Mouse (Mus musculus): ENCODE data around the gene Megf9. TPM values are rescaled to one million over a fixed set of nuclear protein-coding genes. Genes with fewer than 3 reads are reported as not detected.

Megf9 gene
- polyA plus RNA-seq, 1 experiment = 1.7 TPM

DNA sequence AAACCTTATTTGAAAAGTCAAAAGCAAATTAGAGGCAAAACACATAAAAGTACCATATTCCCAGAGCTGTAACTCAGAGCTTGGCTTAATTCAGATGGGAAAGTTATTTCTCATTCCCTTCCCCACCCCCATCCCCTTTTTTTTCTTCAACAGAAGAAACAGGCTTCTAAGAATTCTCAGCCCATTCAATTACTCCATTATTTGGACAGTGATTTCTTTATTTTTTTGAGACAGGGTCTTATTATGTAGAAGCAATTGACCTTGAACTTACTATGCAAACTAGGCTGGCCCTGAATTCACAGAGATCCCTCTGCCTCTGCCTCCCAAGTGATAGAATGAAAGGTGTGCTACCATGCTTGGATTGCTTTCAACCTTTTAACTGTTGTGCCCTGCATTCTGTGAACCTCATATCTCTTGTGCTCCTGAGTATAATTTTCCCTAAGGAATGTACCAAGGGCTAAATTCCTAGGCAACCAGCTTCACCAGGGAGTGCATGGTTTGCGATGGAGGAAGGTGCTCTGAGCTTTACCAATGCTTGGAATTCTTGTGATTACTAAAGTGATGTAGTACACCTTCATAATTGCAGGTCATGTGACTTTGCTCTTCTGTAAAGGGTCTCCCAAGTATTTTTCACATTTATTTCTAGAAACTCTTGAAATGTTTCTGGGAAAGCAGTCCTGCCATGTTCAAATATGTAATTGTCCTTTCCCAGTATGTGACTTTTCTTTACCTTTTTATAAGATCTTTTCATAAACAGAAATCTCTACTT lies 68.7 kb downstream of the Megf9 start:
- H3ac ChIP-seq (ENCODE audit: control insufficient read depth, insufficient read length, low read depth) = no peak overlapping the region
- H3K79me3 ChIP-seq (ENCODE audit: low read depth) = no peaks in the 10 kb centered on the region
- no peaks in the 10 kb centered on the region for H3K79me2 ChIP-seq (ENCODE audit: control insufficient read depth, insufficient read depth)
- H3K36me3 ChIP-seq (ENCODE audit: control insufficient read depth, insufficient read depth) = no peaks in the 10 kb centered on the region
- H3K27me3 ChIP-seq (ENCODE audit: control insufficient read depth, insufficient read depth, insufficient read length) = no peaks in the 10 kb centered on the region
- H3K4me3 ChIP-seq (ENCODE audit: insufficient read depth, poor library complexity, severe bottlenecking) = no peak overlapping the region
- TF ChIP-seq FOSL1 (IDR thresholded peaks at IDR 0.05; ENCODE audit: insufficient read depth, low read length, poor library complexity, severe bottlenecking) = no peak
- no peak for TF ChIP-seq CEBPB (IDR thresholded peaks at IDR 0.05; ENCODE audit: low read depth)
- TF ChIP-seq MYOD1 (IDR thresholded peaks at IDR 0.05; ENCODE audit: control insufficient read depth, insufficient read length, low read depth) = no peak
- TF ChIP-seq CTCF (IDR thresholded peaks at IDR 0.05; ENCODE audit: control insufficient read depth, insufficient read depth, insufficient read length) = no peak
- TF ChIP-seq MYOG (IDR thresholded peaks at IDR 0.05; ENCODE audit: control insufficient read depth, extremely low read depth, insufficient read length) = no peak
- TF ChIP-seq USF1 (IDR thresholded peaks at IDR 0.05; ENCODE audit: low read depth) = no peak
- TF ChIP-seq MAX (IDR thresholded peaks at IDR 0.05) = no peak

DNA sequence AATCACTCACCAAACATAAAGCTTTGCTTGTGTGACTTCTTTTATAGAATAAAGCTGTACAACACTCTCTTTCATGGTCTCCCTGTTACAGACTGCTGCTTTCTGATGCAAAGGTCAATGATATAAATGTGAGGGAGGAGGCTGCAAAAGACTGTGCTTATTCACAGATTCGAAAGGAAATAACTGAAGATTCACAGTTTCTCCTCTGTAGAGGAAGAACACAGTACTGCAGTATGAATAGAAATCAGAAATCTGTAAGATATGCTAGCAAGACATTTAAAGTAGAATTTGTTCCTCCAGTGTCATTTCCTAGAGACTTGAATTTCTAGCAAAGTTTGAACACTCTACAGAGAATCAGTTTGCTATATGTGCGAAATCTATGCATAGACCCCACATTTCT lies 71.5 kb downstream of the Megf9 start:
- Histone ChIP-seq H3K4me3 (ENCODE audit: insufficient read depth, poor library complexity, severe bottlenecking) (no peak overlapping the region), H3K79me3 (ENCODE audit: low read depth) (no peaks in the 10 kb centered on the region), H3K36me3 (ENCODE audit: control insufficient read depth, insufficient read depth) (no peaks in the 10 kb centered on the region), H3K79me2 (ENCODE audit: control insufficient read depth, insufficient read depth) (no peaks in the 10 kb centered on the region), H3K27me3 (ENCODE audit: control insufficient read depth, insufficient read depth, insufficient read length) (no peaks in the 10 kb centered on the region), H3ac (ENCODE audit: control insufficient read depth, insufficient read length, low read depth) (no peak overlapping the region)
- no peak for TF ChIP-seq CEBPB (IDR thresholded peaks at IDR 0.05; ENCODE audit: low read depth)
- no peak for TF ChIP-seq USF1 (IDR thresholded peaks at IDR 0.05; ENCODE audit: low read depth)
- TF ChIP-seq MYOG (IDR thresholded peaks at IDR 0.05; ENCODE audit: control insufficient read depth, extremely low read depth, insufficient read length) = no peak
- no peak for TF ChIP-seq MAX (IDR thresholded peaks at IDR 0.05)
- TF ChIP-seq CTCF (IDR thresholded peaks at IDR 0.05; ENCODE audit: control insufficient read depth, insufficient read depth, insufficient read length) = no peak
- no peak for TF ChIP-seq FOSL1 (IDR thresholded peaks at IDR 0.05; ENCODE audit: insufficient read depth, low read length, poor library complexity, severe bottlenecking)
- TF ChIP-seq MYOD1 (IDR thresholded peaks at IDR 0.05; ENCODE audit: control insufficient read depth, insufficient read length, low read depth) = no peak

GRCm38 (mm10) chr4:70461416-70461815 lies 73.4 kb downstream of the Megf9 start:
- Histone ChIP-seq H3K27me3 (ENCODE audit: control insufficient read depth, insufficient read depth, insufficient read length) (no peaks in the 10 kb centered on the region), H3K79me2 (ENCODE audit: control insufficient read depth, insufficient read depth) (no peaks in the 10 kb centered on the region), H3ac (ENCODE audit: control insufficient read depth, insufficient read length, low read depth) (no peak overlapping the region), H3K79me3 (ENCODE audit: low read depth) (no peaks in the 10 kb centered on the region), H3K4me3 (ENCODE audit: insufficient read depth, poor library complexity, severe bottlenecking) (no peak overlapping the region), H3K36me3 (ENCODE audit: control insufficient read depth, insufficient read depth) (no peaks in the 10 kb centered on the region)
- TF ChIP-seq FOSL1 (IDR thresholded peaks at IDR 0.05; ENCODE audit: insufficient read depth, low read length, poor library complexity, severe bottlenecking) (no peak), MYOD1 (IDR thresholded peaks at IDR 0.05; ENCODE audit: control insufficient read depth, insufficient read length, low read depth) (no peak), CTCF (IDR thresholded peaks at IDR 0.05; ENCODE audit: control insufficient read depth, insufficient read depth, insufficient read length) (no peak)

DNA sequence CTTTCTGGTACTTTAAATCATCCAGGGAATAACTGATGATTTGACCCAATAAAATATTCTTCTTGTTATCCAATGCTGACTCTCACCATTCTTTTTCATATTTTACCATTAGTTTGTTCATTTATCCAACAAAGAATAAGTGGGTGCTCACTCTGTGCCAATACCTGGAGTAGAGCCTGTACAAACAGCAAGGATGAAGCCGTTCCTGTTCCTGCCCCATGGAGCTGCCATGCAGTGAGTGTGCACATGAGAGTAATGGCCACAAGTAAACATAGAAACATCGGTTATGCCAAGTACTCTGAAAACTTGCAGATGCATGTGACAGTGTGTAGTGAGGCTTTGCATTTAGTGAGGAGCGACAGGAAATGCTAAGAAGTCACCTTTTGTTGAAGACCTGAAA lies 82.6 kb downstream of the Megf9 start:
- Histone ChIP-seq H3K27me3 (ENCODE audit: control insufficient read depth, insufficient read depth, insufficient read length) (no peaks in the 10 kb centered on the region), H3K4me3 (ENCODE audit: insufficient read depth, poor library complexity, severe bottlenecking) (no peak overlapping the region), H3K79me3 (ENCODE audit: low read depth) (no peaks in the 10 kb centered on the region), H3K36me3 (ENCODE audit: control insufficient read depth, insufficient read depth) (no peaks in the 10 kb centered on the region), H3ac (ENCODE audit: control insufficient read depth, insufficient read length, low read depth) (no peak overlapping the region), H3K79me2 (ENCODE audit: control insufficient read depth, insufficient read depth) (no peaks in the 10 kb centered on the region)
- no peak for TF ChIP-seq MYOD1 (IDR thresholded peaks at IDR 0.05; ENCODE audit: control insufficient read depth, insufficient read length, low read depth)

DNA sequence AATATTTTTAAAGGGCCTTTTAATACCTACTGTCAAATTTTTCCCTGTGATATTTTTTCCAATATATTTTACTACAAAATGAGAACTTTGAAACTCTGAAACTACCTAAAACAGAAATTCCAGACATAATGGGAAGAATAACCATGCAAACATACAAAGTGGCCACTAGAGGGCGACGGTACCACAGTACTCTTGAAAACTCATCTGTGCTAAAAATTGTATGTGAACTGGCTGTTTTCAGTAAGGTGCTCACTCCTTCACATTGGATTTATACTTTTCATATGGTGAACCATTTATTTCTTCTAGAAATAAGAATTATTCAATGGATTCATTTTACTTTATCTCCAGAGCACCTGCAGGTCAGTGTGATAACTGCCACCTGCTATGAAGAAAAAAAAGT lies 83.0 kb downstream of the Megf9 start:
- H3K27me3 ChIP-seq (ENCODE audit: control insufficient read depth, insufficient read depth, insufficient read length) = no peaks in the 10 kb centered on the region
- H3K79me3 ChIP-seq (ENCODE audit: low read depth) = no peaks in the 10 kb centered on the region
- H3ac ChIP-seq (ENCODE audit: control insufficient read depth, insufficient read length, low read depth) = no peak overlapping the region
- TF ChIP-seq MYOG (IDR thresholded peaks at IDR 0.05; ENCODE audit: control insufficient read depth, extremely low read depth, insufficient read length) = no peak
- no peaks in the 10 kb centered on the region for H3K36me3 ChIP-seq (ENCODE audit: control insufficient read depth, insufficient read depth)
- H3K4me3 ChIP-seq (ENCODE audit: insufficient read depth, poor library complexity, severe bottlenecking) = no peak overlapping the region
- H3K79me2 ChIP-seq (ENCODE audit: control insufficient read depth, insufficient read depth) = no peaks in the 10 kb centered on the region

DNA sequence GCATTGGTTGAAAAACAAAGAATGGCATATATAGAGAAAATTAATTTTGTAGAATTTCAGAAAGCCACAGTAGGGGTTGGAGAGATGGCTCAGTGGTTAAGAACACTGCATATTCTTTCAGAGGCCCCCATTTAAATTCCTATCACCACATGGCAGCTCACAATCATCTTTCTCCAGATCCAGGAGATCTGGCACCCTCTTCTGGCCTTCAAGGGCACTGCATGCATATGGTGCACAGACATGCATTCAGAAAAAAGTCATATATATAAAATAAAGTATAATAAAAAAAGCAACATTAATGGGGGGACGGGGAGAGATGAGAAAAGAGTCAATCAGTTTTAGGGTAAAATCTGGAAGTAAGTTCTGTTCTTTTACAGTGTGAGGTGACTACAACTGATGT lies 85.1 kb downstream of the Megf9 start:
- Histone ChIP-seq H3K27me3 (ENCODE audit: control insufficient read depth, insufficient read depth, insufficient read length) (no peaks in the 10 kb centered on the region), H3K36me3 (ENCODE audit: control insufficient read depth, insufficient read depth) (no peaks in the 10 kb centered on the region), H3K79me2 (ENCODE audit: control insufficient read depth, insufficient read depth) (no peaks in the 10 kb centered on the region), H3K79me3 (ENCODE audit: low read depth) (no peaks in the 10 kb centered on the region), H3K4me3 (ENCODE audit: insufficient read depth, poor library complexity, severe bottlenecking) (no peak overlapping the region), H3ac (ENCODE audit: control insufficient read depth, insufficient read length, low read depth) (no peak overlapping the region)
- TF ChIP-seq CTCF (IDR thresholded peaks at IDR 0.05; ENCODE audit: control insufficient read depth, insufficient read depth, insufficient read length) = no peak
- TF ChIP-seq MYOD1 (IDR thresholded peaks at IDR 0.05; ENCODE audit: control insufficient read depth, insufficient read length, low read depth) = no peak
- no peak for TF ChIP-seq CEBPB (IDR thresholded peaks at IDR 0.05; ENCODE audit: low read depth)
- no peak for TF ChIP-seq MYOG (IDR thresholded peaks at IDR 0.05; ENCODE audit: control insufficient read depth, extremely low read depth, insufficient read length)
- TF ChIP-seq USF1 (IDR thresholded peaks at IDR 0.05; ENCODE audit: low read depth) = no peak

Measured in C2C12 (cell line).